Mouse (Mus musculus) forebrain, embryonic 14.5 days (tissue): Measurements from ENCODE around the gene Car14. TPM values are rescaled to one million over a fixed set of nuclear protein-coding genes. Genes with fewer than 3 reads are reported as not detected.
"Not testable (repeated sequence)": the region's sequence is repeated elsewhere in the genome, so short reads cannot be mapped to it uniquely, and the experiment has no call there.

ENCODE experiments used
- ATAC-seq: fragments of 200-750 bp; cut with Nextera tagmentation; 2 replicates; pipeline ENCODE4 v1.8.0; 2017; ENCODE audit warnings: mild to moderate bottlenecking, moderate library complexity
- DNase-seq: peaks from one replicate; pipeline ENCODE4 v3.0.0-alpha.2; 2015; ENCODE audit warnings: low spot score
- H3K27ac ChIP-seq: fragments of 300-500 bp; sonication (generic); 2 replicates; pipeline ENCODE4 v1.5.1; 2014; ENCODE audit warnings: low read depth, mild to moderate bottlenecking, control low read depth, low read length, moderate library complexity
- H3K27me3 ChIP-seq: fragments of 300-500 bp; sonication (generic); replicated peaks from 2 replicates; pipeline ENCODE4 v1.6.1; 2014; ENCODE audit warnings: low read length, control low read depth, mixed read lengths; ENCODE audit not compliant: control insufficient read depth, insufficient read depth
- H3K36me3 ChIP-seq: fragments of 300-500 bp; sonication (generic); 2 replicates; pipeline ENCODE4 v1.6.1; 2014; ENCODE audit warnings: low read length, control low read depth; ENCODE audit not compliant: control insufficient read depth, insufficient read depth
- H3K4me1 ChIP-seq: fragments of 300-500 bp; sonication (generic); 2 replicates; pipeline ENCODE4 v1.6.1; 2014; ENCODE audit warnings: antibody characterized with exemption, low read length, control low read depth; ENCODE audit not compliant: control insufficient read depth, insufficient read depth
- H3K4me2 ChIP-seq: fragments of 300-500 bp; sonication (generic); 2 replicates; pipeline ENCODE4 v1.6.1; 2014; ENCODE audit warnings: mild to moderate bottlenecking, control low read depth, low read length
- H3K4me3 ChIP-seq: fragments of 300-500 bp; sonication (generic); 2 replicates; pipeline ENCODE4 v1.5.1; 2014; ENCODE audit warnings: low read depth, low read length, control low read depth
- H3K9ac ChIP-seq: fragments of 300-500 bp; sonication (generic); 2 replicates; pipeline ENCODE4 v1.6.1; 2014; ENCODE audit warnings: mild to moderate bottlenecking, low read length, control low read depth, moderate library complexity
- H3K9me3 ChIP-seq: fragments of 300-500 bp; sonication (generic); replicated peaks from 2 replicates; pipeline ENCODE4 v1.6.1; 2016; ENCODE audit warnings: low read length, control low read depth, mixed read lengths; ENCODE audit not compliant: control insufficient read depth
- WGBS: fragments of 180-500 bp; shearing (Covaris S2); extraction: QIAGEN DNeasy Blood & Tissue Kit; methylation state at CpG from one replicate; pipeline ENCODE4 v1.1.7; 2014; 5-methylcytosine and 5-hydroxymethylcytosine counted together
- polyA plus RNA-seq: library from polyadenylated mRNA; unstranded; fragments of >200 nt; fragmentation: Nextera tagmentation; extraction: Ambion mirVana; gene quantifications from 2 replicates; pipeline ENCODE4 v1.2.1, GENCODE M21; 2014

Gene Car14
- polyA plus RNA-seq, 1 experiment from 2014 or later = 19.9 TPM

DNA sequence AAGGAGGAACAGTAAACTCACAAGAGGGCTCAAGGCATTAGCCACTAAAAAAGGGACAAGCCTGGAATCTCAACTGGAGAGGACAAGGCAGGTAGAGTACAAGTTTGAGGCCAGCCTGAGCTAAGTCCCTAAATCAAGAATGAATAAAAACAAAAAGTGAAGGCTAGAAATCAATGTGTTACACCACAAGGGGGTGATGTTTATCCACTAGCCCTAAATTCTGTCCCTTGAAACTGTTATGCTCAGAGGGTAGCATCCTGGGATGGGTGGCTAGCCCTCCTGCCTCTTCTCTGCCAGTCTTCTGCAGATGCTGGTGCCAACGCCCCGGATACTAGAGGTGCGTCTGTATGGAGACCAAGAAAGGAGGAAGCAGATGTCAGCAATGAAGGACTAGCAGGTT, 44.2 kb downstream of the Car14 start:
- Histone ChIP-seq H3K4me1 (no peaks in the 10 kb centered on the region), H3K4me3 (no peak overlapping the region), H3K27me3 (no peaks in the 10 kb centered on the region), H3K36me3 (peaks cover 9% of the 10 kb centered on the region), H3K9ac (no peak overlapping the region), H3K4me2 (no peak overlapping the region), H3K27ac (no peak overlapping the region), H3K9me3 (no peaks in the 10 kb centered on the region)
- 95% methylated on average over 3 of the region's 3 CpGs for WGBS
- DNase-seq (peak; percentile 12), ATAC-seq (no peak)

- not testable (repeated sequence) for DNase-seq, H3K4me3 ChIP-seq, H3K4me2 ChIP-seq, ATAC-seq, H3K9me3 ChIP-seq, H3K4me1 ChIP-seq, H3K27me3 ChIP-seq, H3K27ac ChIP-seq, H3K9ac ChIP-seq, H3K36me3 ChIP-seq
- whole genome bisulfite sequencing = 80% methylated on average over 3 of the region's 3 CpGs
Observed at GRCm38 (mm10) chr3:95858278-95858677, 46.2 kb downstream of the Car14 start.

DNA sequence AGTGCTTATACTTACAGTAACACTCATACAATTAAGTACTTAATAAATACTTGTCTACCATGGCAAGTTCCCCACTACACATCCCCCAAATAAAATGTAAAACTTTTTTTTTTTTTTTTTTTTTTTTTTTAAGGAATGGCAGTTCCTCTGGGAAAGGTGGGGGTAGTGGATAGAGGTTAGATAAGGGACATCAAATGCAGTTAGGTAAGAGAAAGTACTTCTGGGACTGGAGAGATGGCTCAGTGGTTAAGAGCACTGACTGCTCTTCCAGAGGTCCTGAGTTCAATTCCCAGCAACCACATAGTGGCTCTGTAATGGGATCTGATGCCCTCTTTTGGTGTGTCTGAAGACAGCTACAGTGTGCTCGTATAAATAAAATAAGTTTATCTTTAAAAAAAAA, 47.4 kb downstream of the Car14 start:
- not testable (repeated sequence) for H3K4me2 ChIP-seq, ATAC-seq, H3K9ac ChIP-seq, H3K27me3 ChIP-seq, H3K4me3 ChIP-seq, H3K4me1 ChIP-seq, DNase-seq, H3K9me3 ChIP-seq, H3K27ac ChIP-seq
- WGBS = 83% methylated on average over 1 of the region's 1 CpGs
- peaks cover 15% of the 10 kb centered on the region for H3K36me3 ChIP-seq

DNA sequence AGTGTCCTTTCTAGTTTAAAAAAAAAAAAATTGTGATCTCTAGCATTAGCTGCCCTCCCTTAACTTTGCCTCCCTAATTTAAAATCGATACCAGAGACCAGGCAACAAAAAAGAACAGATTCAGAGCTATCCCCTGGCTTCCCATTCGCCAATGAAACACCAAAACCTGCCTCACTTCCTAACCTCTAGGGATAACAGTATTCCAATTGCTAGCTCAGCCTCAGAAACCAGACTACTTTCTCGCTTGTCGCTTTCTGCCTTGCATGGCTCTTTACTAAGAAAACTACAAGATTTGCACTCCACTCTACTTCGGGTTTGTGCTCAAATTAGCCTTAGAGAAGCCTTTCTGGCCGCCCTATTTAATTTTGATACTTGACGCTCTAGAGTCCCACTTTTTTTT, 48.4 kb downstream of the Car14 start:
- Histone ChIP-seq H3K36me3 (peaks cover 23% of the 10 kb centered on the region), H3K27ac (no peak overlapping the region), H3K9ac (peak overlapping the region; percentile 79), H3K4me2 (peak overlapping the region; percentile 74), H3K4me3 (peak overlapping the region; percentile 83), H3K9me3 (no peaks in the 10 kb centered on the region), H3K4me1 (peaks cover 5% of the 10 kb centered on the region), H3K27me3 (no peaks in the 10 kb centered on the region)
- ATAC-seq = peak; percentile 12; the same call in 1 of the 2 replicates
- DNase-seq = no peak
- WGBS = 21% methylated on average over 7 of the region's 7 CpGs

- peaks cover 28% of the 10 kb centered on the region for H3K36me3 ChIP-seq
- peaks cover 5% of the 10 kb centered on the region for H3K4me1 ChIP-seq
- H3K4me2 ChIP-seq = peak within 1 kb of the TSS; percentile 74
- 0% methylated on average over 56 of the region's 56 CpGs for WGBS
- peak; percentile 96 for DNase-seq
- no peaks in the 10 kb centered on the region for H3K27me3 ChIP-seq
- peak within 1 kb of the TSS; percentile 83 for H3K4me3 ChIP-seq
- peak within 1 kb of the TSS; percentile 79 for H3K9ac ChIP-seq
- H3K9me3 ChIP-seq = no peaks in the 10 kb centered on the region
- H3K27ac ChIP-seq = peak within 1 kb of the TSS; percentile 70
- ATAC-seq = peak; percentile 100
Observed at GRCm38 (mm10) chr3:95855502-95856089, 48.9 kb downstream of the Car14 start, which contains the start of gene Prpf3. Gene Prpf3 (minus strand): TSS chr3:95855885.

DNA sequence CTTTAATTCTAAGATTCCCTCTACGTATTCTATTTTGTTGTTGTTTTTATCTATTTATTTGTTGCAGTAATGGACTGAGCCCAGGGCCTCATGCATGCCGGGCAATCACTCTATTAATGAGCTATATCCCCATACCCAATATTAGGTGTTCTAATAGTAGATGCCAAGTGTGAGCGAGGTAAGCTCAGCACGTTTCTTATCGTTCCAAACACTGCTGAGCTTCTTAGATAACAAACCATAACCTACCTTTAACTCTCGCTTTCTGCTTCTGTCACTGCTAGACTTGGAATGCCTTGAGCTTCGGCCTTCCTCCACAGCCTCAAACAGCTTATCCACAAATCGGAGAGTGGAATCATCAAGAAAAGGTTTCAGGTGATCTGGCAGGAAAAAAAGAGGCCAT, 53.2 kb downstream of the Car14 start:
- no peak overlapping the region for H3K27ac ChIP-seq
- H3K36me3 ChIP-seq = peaks cover 70% of the 10 kb centered on the region
- DNase-seq = no peak
- no peak overlapping the region for H3K4me2 ChIP-seq
- peaks cover 5% of the 10 kb centered on the region for H3K4me1 ChIP-seq
- no peak overlapping the region for H3K9ac ChIP-seq
- WGBS = 95% methylated on average over 8 of the region's 8 CpGs
- no peak overlapping the region for H3K4me3 ChIP-seq
- ATAC-seq = no peak
- no peaks in the 10 kb centered on the region for H3K9me3 ChIP-seq
- H3K27me3 ChIP-seq = no peaks in the 10 kb centered on the region

GRCm38 (mm10) chr3:95850611-95851010, 53.9 kb downstream of the Car14 start:
- peaks cover 77% of the 10 kb centered on the region for H3K36me3 ChIP-seq
- 88% methylated on average over 4 of the region's 4 CpGs for WGBS
- DNase-seq (no peak), ATAC-seq (no peak)
- no peak overlapping the region for H3K9ac ChIP-seq
- H3K27me3 ChIP-seq = no peaks in the 10 kb centered on the region
- no peak overlapping the region for H3K4me2 ChIP-seq
- no peak overlapping the region for H3K27ac ChIP-seq
- peaks cover 5% of the 10 kb centered on the region for H3K4me1 ChIP-seq
- H3K4me3 ChIP-seq = no peak overlapping the region
- no peaks in the 10 kb centered on the region for H3K9me3 ChIP-seq

Other genes with a start within 250 kb of the Car14 start
- 50.3 and 50.8 TPM in 2 replicates for gene Mcl1, start 245.9 kb downstream of the Car14 start, polyA plus RNA-seq
- 0.13 and 0.72 TPM in 2 replicates for gene Adamtsl4, start 216.8 kb downstream of the Car14 start, polyA plus RNA-seq
- gene Ecm1, start 165.1 kb downstream of the Car14 start, polyA plus RNA-seq = 6.6 and 9.0 TPM in 2 replicates
- gene Tars2, start 144.5 kb downstream of the Car14 start, polyA plus RNA-seq = 46.6 and 50.7 TPM in 2 replicates
- gene Rprd2, start 85.8 kb downstream of the Car14 start, polyA plus RNA-seq = 14.3 and 18.4 TPM in 2 replicates
- 40.7 and 47.4 TPM in 2 replicates for gene Prpf3, start 48.8 kb downstream of the Car14 start, polyA plus RNA-seq
- 280 and 333 TPM in 2 replicates for gene Mrps21, start 33.2 kb downstream of the Car14 start, polyA plus RNA-seq
- 2.7 and 2.8 TPM in 2 replicates for gene Ciart, start 22.4 kb downstream of the Car14 start, polyA plus RNA-seq
- gene BC028528, start 12.7 kb downstream of the Car14 start, polyA plus RNA-seq = 13.1 and 15.4 TPM in 2 replicates
- gene Aph1a, start 10.7 kb downstream of the Car14 start, polyA plus RNA-seq = 48.8 and 51.7 TPM in 2 replicates
- 49.1 and 50.0 TPM in 2 replicates for gene Anp32e, start 24.6 kb upstream of the Car14 start, polyA plus RNA-seq
- gene Plekho1, start 91.3 kb upstream of the Car14 start, polyA plus RNA-seq = 67.4 and 75.6 TPM in 2 replicates
- gene Vps45, start 153.8 kb upstream of the Car14 start, polyA plus RNA-seq = 48.3 and 54.8 TPM in 2 replicates
- 4.0 and 4.4 TPM in 2 replicates for gene Otud7b, start 199.8 kb upstream of the Car14 start, polyA plus RNA-seq